Mouse (Mus musculus) embryonic facial prominence, embryonic 11.5 days (tissue): Measurements from ENCODE around the gene Sdk2. TPM values are rescaled to one million over a fixed set of nuclear protein-coding genes. Genes with fewer than 3 reads are reported as not detected.

Source experiments
- ATAC-seq: fragments of 200-750 bp; cut with Nextera tagmentation; replicated peaks from 2 replicates; pipeline ENCODE4 v1.8.0; 2017; ENCODE audit warnings: low read depth; ENCODE audit not compliant: insufficient number of reproducible peaks, low FRiP score, low TSS enrichment
- DNase-seq: peaks from one replicate; pipeline ENCODE4 v3.0.0-alpha.2; 2015; ENCODE audit warnings: low spot score
- H3K27ac ChIP-seq: fragments of 300-500 bp; sonication (generic); replicated peaks from 2 replicates; pipeline ENCODE4 v1.5.1; 2014; ENCODE audit warnings: mild to moderate bottlenecking, low read depth, low read length, control low read depth
- H3K27me3 ChIP-seq: fragments of 300-500 bp; sonication (generic); 2 replicates; pipeline ENCODE4 v1.6.1; 2014; ENCODE audit warnings: mild to moderate bottlenecking, low read length, moderate library complexity, mixed read lengths; ENCODE audit not compliant: control insufficient read depth, insufficient read depth
- H3K36me3 ChIP-seq: fragments of 300-500 bp; sonication (generic); replicated peaks from 2 replicates; pipeline ENCODE4 v1.6.1; 2014; ENCODE audit warnings: low read depth, mild to moderate bottlenecking, low read length, moderate library complexity, mixed read lengths; ENCODE audit not compliant: control insufficient read depth, insufficient read depth
- H3K4me1 ChIP-seq: fragments of 300-500 bp; sonication (generic); 2 replicates; pipeline ENCODE4 v1.6.1; 2014; ENCODE audit warnings: low read length, mixed read lengths; ENCODE audit not compliant: control insufficient read depth, insufficient read depth
- H3K4me2 ChIP-seq: fragments of 300-500 bp; sonication (generic); 2 replicates; pipeline ENCODE4 v1.6.1; 2014; ENCODE audit warnings: low read depth, mild to moderate bottlenecking, control low read depth, low read length, moderate library complexity
- H3K4me3 ChIP-seq: fragments of 300-500 bp; sonication (generic); 2 replicates; pipeline ENCODE4 v1.5.1; 2014; ENCODE audit warnings: low read depth, low read length, control low read depth
- H3K9ac ChIP-seq: fragments of 300-500 bp; sonication (generic); replicated peaks from 2 replicates; pipeline ENCODE4 v1.6.1; 2014; ENCODE audit warnings: mild to moderate bottlenecking, control low read depth, low read length
- H3K9me3 ChIP-seq: fragments of 300-500 bp; sonication (generic); replicated peaks from 2 replicates; pipeline ENCODE4 v1.6.1; 2016; ENCODE audit warnings: mild to moderate bottlenecking, low read length, inconsistent platforms, mixed read lengths; ENCODE audit not compliant: control insufficient read depth
- WGBS: fragments of 180-500 bp; shearing (Covaris S2); extraction: QIAGEN DNeasy Blood & Tissue Kit; methylation state at CpG from one replicate; pipeline ENCODE4 v1.1.7; 2014; 5-methylcytosine and 5-hydroxymethylcytosine counted together
- polyA plus RNA-seq: library from polyadenylated mRNA; unstranded; fragments of >200 nt; fragmentation: Nextera tagmentation; extraction: Ambion mirVana; gene quantifications from 2 replicates; pipeline ENCODE4 v1.2.1, GENCODE M21; 2014

The Sdk2 gene
- polyA plus RNA-seq, 1 experiment from 2014 or later: 0.88 TPM

GRCm38 (mm10) chr11:113802456-113802855, 264.4 kb downstream of the Sdk2 start:
- Histone ChIP-seq H3K4me2 (no peak overlapping the region), H3K27ac (no peak overlapping the region), H3K36me3 (no peaks in the 10 kb centered on the region), H3K9ac (no peak overlapping the region), H3K4me3 (no peak overlapping the region), H3K4me1 (peaks cover 5% of the 10 kb centered on the region), H3K27me3 (no peaks in the 10 kb centered on the region), H3K9me3 (no peaks in the 10 kb centered on the region)
- WGBS: 57% methylated on average over 12 of the region's 12 CpGs
- no peak for ATAC-seq
- no peak for DNase-seq

GRCm38 (mm10) chr11:113800026-113800425, 266.8 kb downstream of the Sdk2 start:
- H3K4me2 ChIP-seq: no peak overlapping the region
- H3K9me3 ChIP-seq: no peaks in the 10 kb centered on the region
- ATAC-seq (no peak), DNase-seq (no peak)
- no peaks in the 10 kb centered on the region for H3K36me3 ChIP-seq
- H3K4me1 ChIP-seq: peaks cover 3% of the 10 kb centered on the region; the same call in 1 of the 2 replicates
- no peak overlapping the region for H3K9ac ChIP-seq
- H3K27ac ChIP-seq: no peak overlapping the region
- H3K27me3 ChIP-seq: no peaks in the 10 kb centered on the region
- H3K4me3 ChIP-seq: no peak overlapping the region
- WGBS: 98% methylated on average over 12 of the region's 12 CpGs

GRCm38 (mm10) chr11:113799041-113799447, 267.8 kb downstream of the Sdk2 start:
- 75% methylated on average over 14 of the region's 14 CpGs for WGBS
- no peak for DNase-seq
- Histone ChIP-seq H3K9ac (no peak overlapping the region), H3K36me3 (no peaks in the 10 kb centered on the region), H3K9me3 (no peaks in the 10 kb centered on the region), H3K27me3 (no peaks in the 10 kb centered on the region), H3K4me2 (no peak overlapping the region), H3K4me3 (no peak overlapping the region), H3K27ac (no peak overlapping the region), H3K4me1 (peaks cover 3% of the 10 kb centered on the region; the same call in 1 of the 2 replicates)
- no peak for ATAC-seq

GRCm38 (mm10) chr11:113798011-113798410, 268.8 kb downstream of the Sdk2 start:
- no peak overlapping the region for H3K4me2 ChIP-seq
- no peak overlapping the region for H3K4me3 ChIP-seq
- H3K9me3 ChIP-seq: no peaks in the 10 kb centered on the region
- H3K36me3 ChIP-seq: no peaks in the 10 kb centered on the region
- H3K4me1 ChIP-seq: peaks cover 3% of the 10 kb centered on the region; the same call in 1 of the 2 replicates
- H3K9ac ChIP-seq: no peak overlapping the region
- DNase-seq: no peak
- H3K27ac ChIP-seq: no peak overlapping the region
- WGBS: 77% methylated on average over 6 of the region's 6 CpGs
- no peaks in the 10 kb centered on the region for H3K27me3 ChIP-seq
- no peak for ATAC-seq

- Histone ChIP-seq H3K4me3 (no peak overlapping the region), H3K9me3 (no peaks in the 10 kb centered on the region), H3K27ac (no peak overlapping the region), H3K4me2 (no peak overlapping the region), H3K9ac (no peak overlapping the region; the same call in 1 of the 2 replicates), H3K4me1 (peaks cover 3% of the 10 kb centered on the region; the same call in 1 of the 2 replicates), H3K36me3 (no peaks in the 10 kb centered on the region), H3K27me3 (no peaks in the 10 kb centered on the region)
- ATAC-seq: no peak
- WGBS: 64% methylated on average over 19 of the region's 19 CpGs
- no peak for DNase-seq
These were observed 269.5 kb downstream of the Sdk2 start for GRCm38 (mm10) chr11:113797014-113797983.

GRCm38 (mm10) chr11:113795846-113796245, 271.0 kb downstream of the Sdk2 start:
- DNase-seq: no peak

GRCm38 (mm10) chr11:113791357-113792215, 275.3 kb downstream of the Sdk2 start:
- Histone ChIP-seq H3K4me3 (no peak overlapping the region), H3K36me3 (no peaks in the 10 kb centered on the region), H3K9ac (no peak overlapping the region; the same call in 1 of the 2 replicates), H3K27me3 (no peaks in the 10 kb centered on the region), H3K27ac (no peak overlapping the region; the same call in 1 of the 2 replicates), H3K4me1 (0 out of 2 replicates have a peak, but pooled peaks cover 2% of the 10 kb centered on the region), H3K4me2 (no peak overlapping the region), H3K9me3 (no peaks in the 10 kb centered on the region)
- peak; percentile 53 for DNase-seq
- WGBS: 46% methylated on average over 16 of the region's 16 CpGs
- ATAC-seq: peak; percentile 51

More at GRCm38 (mm10) chr11:113795846-113796245, 271.0 kb downstream of the Sdk2 start:
- no peak overlapping the region for H3K27ac ChIP-seq
- 90% methylated on average over 12 of the region's 12 CpGs for WGBS
- H3K4me2 ChIP-seq: no peak overlapping the region
- H3K9me3 ChIP-seq: no peaks in the 10 kb centered on the region
- H3K4me3 ChIP-seq: no peak overlapping the region
- no peak for ATAC-seq
- H3K4me1 ChIP-seq: peaks cover 3% of the 10 kb centered on the region; the same call in 1 of the 2 replicates
- no peaks in the 10 kb centered on the region for H3K36me3 ChIP-seq
- no peak overlapping the region for H3K9ac ChIP-seq
- H3K27me3 ChIP-seq: no peaks in the 10 kb centered on the region
